Mouse (Mus musculus): ENCODE measurements around the gene Cd160. TPM values are rescaled to one million over a fixed set of nuclear protein-coding genes. Genes with fewer than 3 reads are reported as not detected.

Gene Cd160
- 0.06 TPM in 1 of 2 replicates, not detected in the other for polyA plus RNA-seq (2012; rRNA removed)

- no peak for DNase-seq (ENCODE audit: extremely low spot score in 1 of 2, low spot score in 1 of 2)
Measured at GRCm38 (mm10) chr3:96828984-96829383, at the start of gene Cd160, which contains the start of gene Pdzk1. Cd160 (minus strand) TSS chr3:96829351. Pdzk1 (plus strand) TSS chr3:96829284.

GRCm38 (mm10) chr3:96874808-96875571 is 45.8 kb upstream of the Cd160 start:
- no peak for DNase-seq (ENCODE audit: extremely low spot score in 1 of 2, low spot score in 1 of 2)

- DNase-seq (ENCODE audit: extremely low spot score in 1 of 2, low spot score in 1 of 2), result no peak
Measured at GRCm38 (mm10) chr3:96872501-96872900, 43.4 kb upstream of the Cd160 start.

GRCm38 (mm10) chr3:96871070-96871469 is 41.9 kb upstream of the Cd160 start:
- no peak for DNase-seq (ENCODE audit: extremely low spot score in 1 of 2, low spot score in 1 of 2)

- DNase-seq (ENCODE audit: extremely low spot score in 1 of 2, low spot score in 1 of 2), result no peak
Measured at GRCm38 (mm10) chr3:96870270-96870669, 41.1 kb upstream of the Cd160 start.

- DNase-seq (ENCODE audit: extremely low spot score in 1 of 2, low spot score in 1 of 2), result no peak
Measured at GRCm38 (mm10) chr3:96869091-96869490, 39.9 kb upstream of the Cd160 start.

- no peak for DNase-seq (ENCODE audit: extremely low spot score in 1 of 2, low spot score in 1 of 2)
Measured at GRCm38 (mm10) chr3:96868566-96868965, 39.4 kb upstream of the Cd160 start.

GRCm38 (mm10) chr3:96867863-96868262 is 38.7 kb upstream of the Cd160 start:
- no peak for DNase-seq (ENCODE audit: extremely low spot score in 1 of 2, low spot score in 1 of 2)

GRCm38 (mm10) chr3:96860498-96860897 is 31.3 kb upstream of the Cd160 start:
- DNase-seq (ENCODE audit: extremely low spot score in 1 of 2, low spot score in 1 of 2), result no peak

GRCm38 (mm10) chr3:96855833-96856232 is 26.7 kb upstream of the Cd160 start:
- no peak for DNase-seq (ENCODE audit: extremely low spot score in 1 of 2, low spot score in 1 of 2)

- DNase-seq (ENCODE audit: extremely low spot score in 1 of 2, low spot score in 1 of 2), result no peak
Measured at GRCm38 (mm10) chr3:96854376-96854775, 25.2 kb upstream of the Cd160 start.

GRCm38 (mm10) chr3:96852561-96852960 is 23.4 kb upstream of the Cd160 start:
- no peak for DNase-seq (ENCODE audit: extremely low spot score in 1 of 2, low spot score in 1 of 2)

- no peak for DNase-seq (ENCODE audit: extremely low spot score in 1 of 2, low spot score in 1 of 2)
Measured at GRCm38 (mm10) chr3:96849168-96849727, 20.1 kb upstream of the Cd160 start.

- peak in 1 of 2 experiments; percentile 19 for DNase-seq (ENCODE audit: extremely low spot score in 1 of 2, low spot score in 1 of 2)
Measured at GRCm38 (mm10) chr3:96848470-96848869, 19.3 kb upstream of the Cd160 start.

- DNase-seq (ENCODE audit: extremely low spot score in 1 of 2, low spot score in 1 of 2), result no peak
Measured at GRCm38 (mm10) chr3:96847661-96848060, 18.5 kb upstream of the Cd160 start.

- DNase-seq (ENCODE audit: extremely low spot score in 1 of 2, low spot score in 1 of 2), result no peak
Measured at GRCm38 (mm10) chr3:96846985-96847384, 17.8 kb upstream of the Cd160 start.

- DNase-seq (ENCODE audit: extremely low spot score in 1 of 2, low spot score in 1 of 2), result no peak
Measured at GRCm38 (mm10) chr3:96845806-96846205, 16.7 kb upstream of the Cd160 start.

GRCm38 (mm10) chr3:96845191-96845590 is 16.0 kb upstream of the Cd160 start:
- DNase-seq (ENCODE audit: extremely low spot score in 1 of 2, low spot score in 1 of 2), result no peak

- no peak for DNase-seq (ENCODE audit: extremely low spot score in 1 of 2, low spot score in 1 of 2)
Measured at GRCm38 (mm10) chr3:96838996-96839645, 10.0 kb upstream of the Cd160 start.

- DNase-seq (ENCODE audit: extremely low spot score in 1 of 2, low spot score in 1 of 2), result no peak
Measured at GRCm38 (mm10) chr3:96836414-96836813, 7.3 kb upstream of the Cd160 start.

- DNase-seq (ENCODE audit: extremely low spot score in 1 of 2, low spot score in 1 of 2), result no peak
Measured at GRCm38 (mm10) chr3:96834587-96835348, 5.6 kb upstream of the Cd160 start.
